Mouse (Mus musculus) liver, embryonic 14.5 days (tissue): Measurements from ENCODE around the gene Abhd2.

Experiments used
- CTCF ChIP-seq: IDR thresholded peaks from 2 replicates; pipeline ENCODE4 v1.5.1; 2016; ENCODE audit warnings: antibody characterized with exemption, low read depth, control low read depth
- EP300 ChIP-seq: IDR thresholded peaks from 2 replicates; pipeline ENCODE4 v1.6.1; 2016; ENCODE audit warnings: antibody characterized with exemption, low read depth

DNA sequence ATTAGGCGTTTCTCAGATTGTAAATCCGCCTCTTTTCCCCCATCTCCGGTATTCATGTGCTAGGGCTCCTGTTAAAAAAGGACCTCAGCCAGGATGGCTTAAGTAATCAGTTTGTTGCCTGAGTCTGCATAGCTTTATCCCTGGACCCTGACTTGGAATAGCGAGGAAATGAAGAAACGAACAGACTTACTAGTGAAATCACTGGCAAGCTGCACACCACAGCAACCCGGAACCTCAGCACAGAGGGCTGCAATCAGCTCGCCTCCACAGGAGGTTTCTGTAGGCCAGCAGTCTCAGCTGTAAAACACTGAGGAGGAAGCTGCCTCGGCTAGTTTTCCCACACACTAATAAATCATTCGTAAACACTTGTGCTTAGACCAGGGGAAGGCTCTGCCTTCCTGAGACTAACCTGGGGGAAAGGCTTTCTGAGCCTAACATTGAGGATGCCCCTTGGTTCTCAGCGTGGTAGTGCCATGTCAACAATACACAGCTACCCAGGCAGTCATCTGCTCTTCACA is 124.5 kb downstream of the Abhd2 start:
- TF ChIP-seq EP300 (no peak), CTCF (no peak)
